10 mouse cellular contexts compared by ENCODE assay signal in genomic region chr7:73138269-73138668, GRCm38 (mm10).
DNase-seq lines count a peak whose midpoint lies in the region; ATAC-seq and TF ChIP-seq lines count a peak whose summit lies in the region.
"Had no signal": no experiment of that assay in that cellular context is flagged by ENCODE, and none has a peak within 500 bp of the region (broad histone marks: within the 10 kb centered on the region; RNA-seq: fewer than 3 reads in every experiment).

No protein-coding gene starts in this region.

- no peaks in the 10 kb centered on the region for H3K79me2 ChIP-seq in heart, adult 2 months (replicated peaks; ENCODE audit: control insufficient read depth, insufficient read depth, low read length)

- ATAC-seq in midbrain, postnatal 0 days (ENCODE audit: low FRiP score): no peak
- ATAC-seq in midbrain, embryonic 14.5 days (ENCODE audit: low FRiP score, low TSS enrichment): no peak

- no peak for DNase-seq in heart, adult 2 months
- no peak for DNase-seq in heart, postnatal 14 days
- DNase-seq in midbrain, postnatal 0 days (ENCODE audit: low spot score): no peak
- no peak for DNase-seq in midbrain, embryonic 14.5 days
- peak; percentile 15 to 16 for DNase-seq in cerebellum, adult 18-20 months
- peak; percentile 46 for DNase-seq in lung, postnatal 36 days
- no peak for DNase-seq in right cerebral cortex, adult 2 months (ENCODE audit: low spot score in 2 of 2)
- no peak for DNase-seq in left cerebral cortex, postnatal 10 days (ENCODE audit: extremely low spot score in 1 of 2, low spot score in 2 of 2)
- DNase-seq: layer of hippocampus, postnatal 36 days had no signal

- no peaks in the 10 kb centered on the region for H3K36me3 ChIP-seq in heart, adult 2 months (ENCODE audit: control insufficient read depth, insufficient read depth, low read length)
- H3K36me3 ChIP-seq in midbrain, postnatal 0 days (ENCODE audit: insufficient read depth, low read length): no peaks in the 10 kb centered on the region
- H3K36me3 ChIP-seq in midbrain, embryonic 14.5 days (ENCODE audit: control insufficient read depth, insufficient read depth, low read length): no peaks in the 10 kb centered on the region

- WGBS in heart, adult 2 months: 45% methylated on average over 5 of the region's 5 CpGs
- 38% methylated on average over 5 of the region's 5 CpGs for WGBS in midbrain, postnatal 0 days
- 31% methylated on average over 5 of the region's 5 CpGs for WGBS in midbrain, embryonic 14.5 days

- no peak for TF ChIP-seq POLR2A in heart, adult 2 months (IDR thresholded peaks at IDR 0.05; ENCODE audit: insufficient read depth, low read depth, low read length)

- TF ChIP-seq CTCF in heart, adult 2 months (IDR thresholded peaks at IDR 0.05): peak; percentile 48
- 0 out of 2 replicates have a peak, but pooled peaks have one; percentile 14 for TF ChIP-seq CTCF in midbrain, postnatal 0 days (IDR thresholded peaks at IDR 0.05)

- H3K4me2 ChIP-seq in midbrain, postnatal 0 days (ENCODE audit: low read depth, low read length, poor library complexity, severe bottlenecking): no peak overlapping the region
- H3K4me2 ChIP-seq in midbrain, embryonic 14.5 days (ENCODE audit: low read length): no peak overlapping the region

- peaks cover 2% of the 10 kb centered on the region; the same call in 1 of the 2 replicates for H3K27me3 ChIP-seq in heart, adult 2 months (ENCODE audit: control insufficient read depth, insufficient read depth, low read length)
- H3K27me3 ChIP-seq in midbrain, postnatal 0 days (ENCODE audit: insufficient read depth, low read length): no peaks in the 10 kb centered on the region
- no peaks in the 10 kb centered on the region for H3K27me3 ChIP-seq in midbrain, embryonic 14.5 days (ENCODE audit: control insufficient read depth, insufficient read depth, low read length)

- intact Hi-C loops in heart, adult 2 months (cut with DNase I): loop anchor here (5.0 kb wide), 2 partner anchors 239 to 259 kb away; partner anchors contain the start of gene Rgma
- intact Hi-C loops in heart, postnatal 14 days (cut with DNase I): no loop called here
- intact Hi-C loops in left cerebral cortex, postnatal 10 days (cut with DNase I): no loop called here

- no peak overlapping the region for H3K27ac ChIP-seq in heart, adult 2 months
- no peak overlapping the region for H3K27ac ChIP-seq in midbrain, postnatal 0 days (ENCODE audit: low read depth, low read length)
- H3K27ac ChIP-seq in midbrain, embryonic 14.5 days (replicated peaks; ENCODE audit: low read depth, low read length): no peak overlapping the region
- H3K27ac ChIP-seq: liver, embryonic 14.5 days had no signal

- TF ChIP-seq EP300 in heart, adult 2 months (IDR thresholded peaks at IDR 0.05; ENCODE audit: insufficient read depth, low read depth, low read length): no peak

- no peak overlapping the region for H3K4me3 ChIP-seq in heart, adult 2 months
- H3K4me3 ChIP-seq in midbrain, postnatal 0 days (ENCODE audit: low read depth, low read length): no peak overlapping the region
- no peak overlapping the region for H3K4me3 ChIP-seq in midbrain, embryonic 14.5 days (replicated peaks; ENCODE audit: low read depth, low read length)

- H3K9ac ChIP-seq in heart, adult 2 months (ENCODE audit: low read depth, low read length): no peak overlapping the region
- H3K9ac ChIP-seq in midbrain, postnatal 0 days (replicated peaks; ENCODE audit: low read length, poor library complexity, severe bottlenecking): no peak overlapping the region
- no peak overlapping the region for H3K9ac ChIP-seq in midbrain, embryonic 14.5 days (replicated peaks; ENCODE audit: low read length)
- H3K9ac ChIP-seq: liver, embryonic 14.5 days had no signal

- no peaks in the 10 kb centered on the region for H3K9me3 ChIP-seq in midbrain, postnatal 0 days (ENCODE audit: low read length)
- H3K9me3 ChIP-seq in midbrain, embryonic 14.5 days (ENCODE audit: control insufficient read depth, low read length): no peaks in the 10 kb centered on the region

- no peaks in the 10 kb centered on the region for H3K4me1 ChIP-seq in heart, adult 2 months (ENCODE audit: control insufficient read depth, insufficient read depth, low read length)
- no peaks in the 10 kb centered on the region; the same call in 1 of the 2 replicates for H3K4me1 ChIP-seq in midbrain, postnatal 0 days (ENCODE audit: insufficient read depth, low read length)
- H3K4me1 ChIP-seq in midbrain, embryonic 14.5 days (ENCODE audit: control insufficient read depth, insufficient read depth, low read length): peaks cover 26% of the 10 kb centered on the region

Comparison
In these comparisons a context has a peak if more than half of its experiments do, and no peak if none do; other contexts are left out.
1. DNase-seq: peak in cerebellum, adult 18-20 months (2 of 2) and lung, postnatal 36 days (single experiment); none in heart, adult 2 months (0 of 2), heart, postnatal 14 days (0 of 2), midbrain, postnatal 0 days (single experiment), midbrain, embryonic 14.5 days (single experiment), right cerebral cortex, adult 2 months (0 of 2) and left cerebral cortex, postnatal 10 days (0 of 2).